Mouse (Mus musculus) lung, postnatal 36 days (tissue): ENCODE measurements at regions not wholly inside any gene's neighbourhood (a gene's known extent, or its start where the extent isn't known, plus 50 kb on each side); places are given as distances from the start of the nearest gene placed in this dataset.

Experiments
- DNase-seq: peaks from one replicate; pipeline ENCODE4 v3.0.0; 2022; ENCODE audit warnings: mixed read lengths

GRCm38 (mm10) chr9:13987486-13987885 is 160.0 kb downstream of the Fam76b start:
- no peak for DNase-seq

- no peak for DNase-seq
Measured at GRCm38 (mm10) chr9:13988901-13989300, 161.4 kb downstream of the Fam76b start.

GRCm38 (mm10) chr9:13990960-13991359 is 163.4 kb downstream of the Fam76b start:
- DNase-seq: no peak

- DNase-seq: no peak
Measured at GRCm38 (mm10) chr9:13992728-13993127, 165.2 kb downstream of the Fam76b start.

DNA sequence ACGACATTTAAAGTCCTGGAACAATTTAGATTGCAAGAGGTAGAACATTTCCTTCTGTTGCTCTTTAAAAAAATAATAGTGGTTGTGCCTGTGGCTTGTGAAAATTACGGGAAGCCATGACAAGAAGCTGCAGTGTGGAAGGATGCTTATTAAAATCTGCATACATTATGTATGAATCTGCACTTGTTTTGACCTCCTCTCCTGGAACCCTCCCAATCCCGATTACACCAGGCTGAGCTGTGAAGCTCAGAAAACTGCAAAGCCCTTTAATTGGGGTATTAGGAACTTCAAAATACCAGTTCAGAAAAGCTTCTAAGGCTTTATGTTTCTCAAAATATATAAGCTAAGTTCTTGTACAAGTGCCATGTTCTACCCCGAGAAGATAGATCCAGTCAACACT is 171.8 kb downstream of the Fam76b start:
- no peak for DNase-seq

DNA sequence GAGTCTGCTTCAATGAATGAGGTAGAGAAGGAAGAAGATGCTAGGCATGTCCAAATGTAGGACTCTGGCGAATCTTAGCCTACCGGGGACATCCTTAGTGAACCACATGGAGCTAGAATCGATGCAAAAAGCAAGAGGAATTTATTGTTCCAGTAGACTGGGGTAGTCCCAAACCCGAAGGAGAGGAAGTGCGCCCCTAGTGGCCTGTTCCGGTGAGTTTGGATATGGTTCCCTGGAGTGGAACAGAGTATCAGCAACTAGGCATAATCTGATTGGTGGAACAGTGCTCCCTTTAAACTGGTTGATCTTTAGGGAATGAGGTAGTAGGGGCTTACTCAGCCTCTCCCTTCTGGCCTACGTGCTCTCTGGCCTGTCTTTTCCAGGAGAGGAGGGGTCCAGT is 174.0 kb downstream of the Fam76b start:
- peak; percentile 37 for DNase-seq

DNA sequence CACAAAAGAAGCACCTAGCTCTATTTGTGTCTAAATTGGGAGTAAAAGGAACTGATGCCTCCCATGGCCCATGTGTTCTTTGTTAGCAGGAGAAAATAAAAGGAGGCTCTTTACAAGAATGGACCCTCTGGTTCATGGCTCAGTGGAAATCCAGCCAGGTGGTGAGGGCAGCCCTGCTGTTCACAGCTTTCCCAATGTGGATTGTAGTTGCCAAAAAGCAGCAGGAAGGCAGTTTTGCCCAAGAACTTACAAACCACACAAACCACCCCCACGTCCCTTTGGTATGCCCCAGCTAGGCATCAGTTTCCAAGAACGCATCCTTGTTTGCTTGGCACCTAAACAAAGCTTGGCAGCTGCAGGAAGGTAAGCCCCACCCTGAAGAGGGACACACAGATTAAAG is 174.7 kb downstream of the Fam76b start:
- DNase-seq: peak; percentile 15

DNA sequence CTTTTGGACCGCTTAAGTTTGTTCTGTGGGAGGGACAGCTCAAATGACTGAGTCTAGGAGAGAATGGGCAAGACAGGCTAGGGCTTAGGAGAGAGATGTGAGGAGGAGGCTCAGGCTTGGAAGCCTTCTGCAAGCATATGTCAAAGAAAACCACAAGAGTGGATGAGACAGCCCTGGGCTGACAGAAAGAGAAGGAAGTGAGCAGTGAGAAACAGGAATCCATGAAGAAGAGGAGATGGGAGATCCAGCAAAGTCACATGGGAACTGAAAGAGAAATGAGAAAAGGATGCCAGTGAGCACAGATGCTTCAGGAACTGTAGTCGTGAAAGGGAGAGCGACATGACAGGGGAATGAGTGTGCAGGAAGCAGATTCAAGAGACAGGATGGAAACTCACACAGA is 175.6 kb downstream of the Fam76b start:
- DNase-seq: no peak

DNA sequence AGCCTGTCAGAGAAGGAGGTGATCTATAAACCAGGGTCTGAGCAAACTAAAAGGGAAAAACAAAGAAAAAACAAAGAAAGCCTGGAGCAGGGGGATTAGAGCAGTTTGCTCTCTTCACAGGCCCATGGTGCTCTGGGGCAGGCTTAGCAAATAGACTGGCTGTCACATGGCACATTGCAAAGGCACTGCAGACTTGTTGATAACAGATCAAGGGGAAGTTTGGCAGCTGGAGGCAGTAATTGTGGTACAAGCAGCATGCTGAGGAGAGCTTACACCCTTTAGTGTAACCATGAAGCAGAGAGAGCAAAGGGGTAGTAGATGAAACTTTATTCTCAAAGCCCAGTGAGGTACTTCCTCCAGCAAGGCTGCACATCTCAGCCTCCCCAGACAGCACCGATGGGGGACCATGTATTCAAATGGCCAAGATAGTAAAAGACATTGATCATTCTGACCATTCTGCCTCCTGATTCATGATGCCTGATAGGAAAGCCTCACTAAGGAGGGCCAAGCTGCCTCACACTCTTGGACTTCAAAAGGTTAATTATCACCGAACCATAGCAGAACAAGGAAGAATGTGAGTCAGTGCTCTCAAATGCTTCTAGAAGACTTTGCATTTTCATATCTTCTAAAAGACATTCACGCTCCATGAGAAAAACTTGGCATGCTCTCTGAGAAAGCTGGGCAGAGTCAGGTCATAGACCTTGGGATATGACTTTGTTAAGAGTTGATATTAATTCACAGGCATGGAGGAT is 178.9 kb downstream of the Fam76b start:
- DNase-seq: peak; percentile 26

DNA sequence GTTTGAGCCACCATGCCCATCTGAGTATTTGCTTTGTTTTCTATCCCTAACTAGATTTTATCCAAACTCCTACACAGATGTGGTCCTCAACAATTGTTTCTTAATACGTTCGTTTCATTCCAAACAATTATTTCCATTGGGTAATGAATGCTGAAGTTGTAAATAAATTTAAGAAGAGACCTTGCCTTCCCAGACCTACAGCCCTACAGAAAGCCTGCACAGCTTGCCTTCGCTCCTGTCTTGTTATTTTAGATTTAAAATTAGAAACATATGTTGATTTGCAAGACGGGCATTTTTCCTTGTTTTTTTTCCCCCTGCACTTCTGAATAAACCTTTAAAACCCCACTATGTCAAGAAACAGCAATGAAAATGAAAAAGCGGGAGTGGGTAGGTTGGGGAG is 181.9 kb downstream of the Fam76b start:
- no peak for DNase-seq

DNA sequence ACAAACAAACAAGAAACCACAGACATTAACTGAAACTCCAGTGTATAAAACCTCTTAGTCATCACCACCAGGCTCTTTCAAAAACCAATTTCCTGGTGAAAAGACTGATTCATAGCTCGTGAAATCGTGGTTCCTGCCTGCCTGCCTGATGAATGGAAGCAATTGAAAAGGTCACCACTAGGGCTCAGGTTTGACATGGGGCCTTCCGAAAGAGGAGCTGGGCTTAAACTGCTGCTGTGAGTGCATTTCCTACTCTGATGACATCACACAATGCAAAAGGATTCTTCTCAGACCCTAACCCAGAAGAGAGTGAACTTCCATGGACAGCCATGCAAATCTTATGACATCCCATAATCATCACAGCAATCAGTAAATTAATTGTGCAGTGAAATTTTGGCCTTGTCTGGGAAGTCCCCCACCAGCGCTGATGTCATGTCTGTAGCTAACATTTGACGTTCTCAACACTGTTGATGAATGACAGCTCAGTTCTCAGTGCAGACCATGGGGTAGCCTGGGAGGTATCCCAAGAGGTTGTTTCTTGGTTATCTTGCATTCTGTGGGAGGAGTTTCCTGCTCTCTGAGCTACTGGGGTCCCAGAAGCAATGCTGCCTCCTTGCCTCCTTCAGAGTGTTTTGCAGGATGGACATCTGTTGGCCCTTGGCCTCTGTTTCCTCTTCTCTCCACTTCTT is 182.9 kb downstream of the Fam76b start:
- DNase-seq: no peak

- DNase-seq: no peak
Measured at GRCm38 (mm10) chr9:14024216-14024615, 196.7 kb downstream of the Fam76b start.

DNA sequence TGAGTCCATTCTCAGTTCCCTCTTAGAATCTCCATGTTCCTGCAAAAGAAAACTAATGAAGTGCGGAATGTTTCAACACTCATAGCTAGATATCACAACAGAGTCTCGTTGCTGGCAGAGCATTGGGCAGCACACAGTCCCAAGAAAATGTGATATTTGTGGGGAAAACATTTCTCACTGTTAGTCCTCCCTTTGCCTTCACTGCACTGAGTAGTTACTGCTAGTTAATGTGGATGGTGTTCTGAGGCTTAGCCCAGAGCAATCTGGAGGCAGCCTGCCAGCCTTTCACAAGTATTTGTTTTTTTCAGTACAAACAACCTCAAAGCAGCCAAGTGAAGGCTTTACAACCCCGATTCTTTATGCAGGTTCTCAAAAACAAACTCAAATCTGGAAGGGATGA is 197.2 kb downstream of the Fam76b start:
- peak; percentile 52 for DNase-seq

- DNase-seq: peak; percentile 49
Measured at GRCm38 (mm10) chr9:14028056-14028455, 200.5 kb downstream of the Fam76b start.

DNA sequence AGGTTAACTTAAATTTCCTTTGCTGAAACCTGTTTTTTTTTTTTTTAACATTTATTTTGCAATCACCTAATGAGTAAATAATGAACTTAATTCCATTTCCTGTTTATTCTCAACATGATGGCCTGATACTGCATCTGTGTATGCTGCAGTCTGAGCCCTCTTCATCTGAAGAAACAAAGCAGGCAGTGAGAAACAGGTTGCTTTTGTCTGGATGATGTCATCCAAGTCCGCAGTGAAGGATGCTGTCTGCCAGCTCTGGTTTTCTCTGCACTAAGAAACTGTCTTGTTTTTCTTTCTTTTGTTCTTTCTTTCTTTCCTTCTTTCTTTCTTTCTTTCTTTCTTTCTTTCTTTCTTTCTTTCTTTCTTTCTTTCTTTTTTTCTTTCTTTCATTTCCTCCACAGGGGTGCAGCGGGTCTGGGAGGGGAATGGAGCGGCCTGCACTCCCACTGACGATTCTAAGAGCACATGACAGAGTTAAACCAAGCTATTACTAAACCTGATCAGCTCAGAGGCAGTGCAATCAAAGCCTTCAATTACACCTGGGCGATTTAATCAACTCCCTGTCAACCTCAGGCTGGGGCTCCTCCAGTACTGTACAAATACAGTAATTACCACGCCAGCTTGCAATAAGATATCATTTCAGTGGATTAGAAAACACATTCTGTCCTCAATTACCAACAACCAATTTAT is 204.0 kb downstream of the Fam76b start:
- no peak for DNase-seq

- DNase-seq: no peak
Measured at GRCm38 (mm10) chr9:14032048-14032362, 204.5 kb downstream of the Fam76b start.

DNA sequence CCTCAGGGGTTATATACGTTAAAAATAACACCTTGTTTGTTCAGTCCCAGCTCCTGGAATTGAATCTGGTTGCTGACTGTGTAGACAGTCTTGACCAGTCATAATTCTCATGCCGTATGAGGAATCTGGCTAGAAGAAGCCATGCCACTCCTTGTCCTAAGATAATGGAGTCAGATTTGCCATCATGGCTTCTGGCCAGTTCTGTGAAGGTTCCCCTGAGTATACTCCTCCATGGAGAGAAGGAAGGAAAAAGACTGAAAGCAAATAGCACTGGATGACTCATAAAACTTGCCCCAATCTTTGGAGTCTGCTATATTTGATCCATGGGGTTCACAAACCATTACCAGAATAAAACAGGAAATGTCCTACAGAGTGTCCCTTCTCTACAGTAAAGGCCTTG is 208.0 kb downstream of the Fam76b start:
- DNase-seq: no peak

DNA sequence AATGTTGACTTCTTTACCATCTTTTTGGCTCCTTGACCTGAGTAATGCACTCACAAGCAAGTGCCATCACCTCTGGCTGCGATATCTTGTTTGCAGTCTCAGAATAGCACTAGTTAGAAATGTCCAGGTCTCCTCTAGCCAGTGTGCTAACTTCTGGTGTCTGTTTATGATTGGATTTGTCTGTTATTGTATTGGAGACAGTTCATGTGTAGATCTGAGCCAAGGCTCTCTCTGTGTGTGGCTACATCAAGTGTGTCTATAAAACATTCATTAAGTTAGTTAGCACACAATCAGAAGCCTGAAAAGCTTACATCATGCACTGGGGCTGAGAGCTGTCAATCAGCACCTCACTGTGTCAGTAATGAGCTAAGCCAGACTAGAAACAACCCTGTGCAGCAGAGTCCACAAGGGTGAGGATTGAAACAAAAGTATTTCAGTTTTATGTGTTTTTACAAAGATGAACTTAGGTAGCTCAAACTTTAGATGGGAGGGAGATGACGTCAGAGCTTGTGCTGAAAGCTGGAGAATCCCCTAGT is 214.5 kb downstream of the Fam76b start:
- peak; percentile 13 for DNase-seq

DNA sequence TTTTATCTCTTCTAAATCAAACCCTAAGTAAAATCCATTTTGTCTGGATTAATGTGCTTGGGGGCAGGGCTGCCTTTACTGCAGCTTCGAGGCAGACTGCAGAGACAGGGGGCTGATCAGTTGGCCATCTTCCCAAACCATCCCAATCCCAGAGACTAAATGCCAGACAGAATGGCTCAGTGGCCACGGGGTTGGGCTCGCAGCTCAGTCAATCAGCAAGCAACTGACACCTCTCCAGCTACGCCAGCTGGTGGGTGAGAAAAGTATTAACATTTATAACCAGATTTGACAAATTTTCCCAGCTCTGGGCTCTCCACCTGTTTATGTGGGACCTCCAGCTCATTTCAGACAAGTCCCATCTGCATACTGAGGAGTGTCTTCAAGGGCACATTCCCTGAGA is 220.7 kb downstream of the Fam76b start:
- DNase-seq: no peak

GRCm38 (mm10) chr9:14053704-14054103 is 221.2 kb upstream of the Sesn3 start:
- DNase-seq: peak; percentile 77

DNA sequence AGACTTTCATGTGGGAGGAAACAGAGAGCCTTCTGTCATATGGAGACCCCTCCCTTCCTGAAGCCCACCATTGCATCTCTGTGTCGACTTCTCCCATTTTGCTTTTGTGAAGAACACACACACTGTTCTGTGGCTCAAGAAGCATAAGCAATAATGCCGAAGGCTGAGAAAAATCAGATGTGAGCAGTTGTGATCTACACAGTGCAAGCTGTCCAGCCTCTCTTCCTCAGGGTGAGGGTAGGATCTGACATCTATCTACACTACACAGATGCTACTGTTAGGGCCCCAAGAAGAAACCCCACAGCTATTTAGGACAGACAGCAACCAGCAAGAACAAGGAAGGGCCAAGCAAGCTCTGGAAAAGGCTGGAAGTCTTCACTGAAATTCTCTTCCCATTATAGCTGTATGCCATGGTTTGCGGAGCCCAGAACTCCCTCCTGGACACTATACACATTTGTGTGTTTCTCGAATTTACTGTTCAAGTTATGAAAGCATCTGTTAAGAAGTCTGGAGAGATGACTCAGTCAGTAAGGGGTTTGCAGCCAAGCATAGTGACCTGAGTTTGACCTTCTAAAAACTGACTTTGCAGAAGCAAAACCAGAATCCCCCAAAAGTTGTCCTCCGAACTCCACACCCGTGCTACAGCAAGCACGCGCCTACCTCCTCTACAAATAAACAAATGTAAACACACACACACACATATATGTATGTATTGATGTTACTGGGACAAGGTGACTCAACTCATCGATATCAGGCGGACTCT is 218.3 kb upstream of the Sesn3 start:
- DNase-seq: no peak

DNA sequence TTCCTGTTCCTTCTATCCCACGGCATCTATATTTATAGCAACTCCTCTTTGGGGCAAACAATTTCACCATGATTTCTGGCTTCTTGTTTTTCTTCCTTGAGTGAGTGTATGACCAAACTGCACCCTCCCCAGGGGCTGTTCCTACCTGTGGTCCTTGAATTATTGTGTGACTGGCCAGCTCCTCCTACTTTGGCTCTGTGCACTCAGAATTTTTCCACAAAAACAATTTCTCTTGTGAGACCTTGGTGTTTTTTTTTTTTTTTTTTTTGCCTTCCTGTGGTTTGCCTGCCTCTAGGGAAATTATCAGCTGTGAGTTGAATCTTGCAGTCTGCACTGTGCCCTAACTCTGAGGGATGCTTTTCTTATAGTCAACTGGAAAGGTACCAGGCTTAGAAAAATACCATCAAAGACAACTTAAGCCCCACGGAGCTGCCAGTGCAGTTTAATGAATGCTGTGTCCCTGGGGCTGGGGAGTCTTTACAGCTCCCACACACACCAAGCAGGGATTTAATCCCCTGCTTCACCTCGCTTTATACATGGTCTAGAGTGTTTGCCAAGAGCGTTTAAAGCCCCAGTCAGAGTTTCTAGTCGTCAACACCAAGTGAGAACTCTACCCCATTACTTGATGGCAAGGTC is 216.2 kb upstream of the Sesn3 start:
- peak; percentile 17 for DNase-seq
